Mouse (Mus musculus) thymus, adult 2 months (tissue): Measurements from ENCODE around the gene B4galt5.

ENCODE experiments used
- CTCF ChIP-seq: fragments of 200-500 bp; IDR thresholded peaks from 2 replicates; pipeline ENCODE4 v1.5.1; 2012; ENCODE audit warnings: mild to moderate bottlenecking, control low read depth, low read length, moderate library complexity, borderline replicate concordance; ENCODE audit not compliant: control insufficient read depth, poor library complexity, insufficient read depth; ENCODE audit errors: extremely low read depth
- POLR2A ChIP-seq: fragments of 200-500 bp; IDR thresholded peaks from 2 replicates; pipeline ENCODE4 v1.6.1; 2012; ENCODE audit warnings: mild to moderate bottlenecking, low read length, control low read depth, moderate library complexity; ENCODE audit not compliant: control insufficient read depth, poor library complexity, insufficient read depth; ENCODE audit errors: extremely low read depth

DNA sequence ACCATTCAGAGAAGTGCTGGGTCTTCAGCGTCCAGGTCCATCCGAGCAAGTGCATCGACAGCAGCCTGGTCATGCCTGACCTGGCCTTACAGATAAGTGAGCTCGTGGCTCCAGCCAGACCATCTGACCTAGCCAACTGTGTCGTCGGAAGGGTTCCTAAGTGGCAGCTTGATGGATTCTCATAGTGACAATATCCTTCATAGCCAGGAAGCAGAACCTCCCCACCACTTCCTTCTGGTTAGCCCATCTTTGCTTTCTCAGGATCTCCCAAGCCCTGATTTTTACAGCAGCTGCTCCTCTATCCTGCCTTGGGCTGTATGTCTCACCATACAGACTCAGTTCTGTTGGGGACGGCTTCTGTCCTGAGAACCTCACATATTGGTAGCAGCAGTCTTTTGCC, 45.4 kb upstream of the B4galt5 start:
- TF ChIP-seq CTCF (no peak), POLR2A (no peak)
